Mouse (Mus musculus) layer of hippocampus, adult 11-12 months (tissue): ENCODE data around the gene Ube3b.

Source experiments
- DNase-seq: peaks from one replicate; pipeline ENCODE4 v3.0.0; 2022; ENCODE audit warnings: low spot score

The Ube3b gene

DNA sequence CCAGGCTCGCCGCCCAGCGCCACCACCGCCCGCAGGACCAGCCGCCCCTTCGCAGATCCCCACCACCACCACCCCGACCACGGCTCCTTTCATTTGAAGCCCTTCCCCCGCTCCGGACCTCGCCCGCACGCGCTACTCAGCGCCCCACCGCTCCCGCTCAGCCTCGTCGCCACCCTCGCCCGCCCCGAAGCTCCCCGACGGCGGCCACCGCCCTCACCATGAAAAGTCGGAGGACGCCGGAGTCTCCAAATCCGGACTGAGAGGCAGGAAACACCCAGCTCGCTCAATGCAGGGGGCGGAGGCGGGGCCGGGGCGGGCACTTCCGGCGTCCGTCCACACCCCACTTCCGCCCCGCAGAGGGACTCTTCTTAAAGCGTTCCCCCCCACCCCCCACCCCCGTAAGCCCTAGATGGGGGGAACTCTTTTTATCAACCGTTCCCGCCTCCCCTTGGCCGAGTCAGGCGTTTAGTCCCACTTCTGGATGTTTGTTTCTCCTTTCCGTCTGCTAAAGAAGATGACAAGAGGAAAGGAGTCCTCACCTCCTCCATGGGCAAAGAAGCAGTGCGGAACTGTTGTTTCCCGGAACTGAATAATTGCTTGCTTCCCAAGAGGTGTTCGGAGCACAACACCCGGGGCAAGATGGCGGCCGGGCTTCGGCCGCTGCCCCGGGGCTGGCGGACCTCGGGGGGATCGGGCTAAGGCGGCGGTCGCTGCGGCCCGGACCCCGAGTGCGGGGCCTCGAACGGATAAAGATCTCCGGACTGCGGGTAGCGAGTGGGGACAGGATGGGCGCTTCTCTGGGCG is at the start of gene Ube3b, which contains the start of gene Kctd10:
Gene Ube3b (plus strand): TSS at position 399 of the 804 bp plus-strand sequence.
Gene Kctd10 (minus strand): TSS at position 300 of the 804 bp plus-strand sequence.
- DNase-seq = peak; percentile 83

DNA sequence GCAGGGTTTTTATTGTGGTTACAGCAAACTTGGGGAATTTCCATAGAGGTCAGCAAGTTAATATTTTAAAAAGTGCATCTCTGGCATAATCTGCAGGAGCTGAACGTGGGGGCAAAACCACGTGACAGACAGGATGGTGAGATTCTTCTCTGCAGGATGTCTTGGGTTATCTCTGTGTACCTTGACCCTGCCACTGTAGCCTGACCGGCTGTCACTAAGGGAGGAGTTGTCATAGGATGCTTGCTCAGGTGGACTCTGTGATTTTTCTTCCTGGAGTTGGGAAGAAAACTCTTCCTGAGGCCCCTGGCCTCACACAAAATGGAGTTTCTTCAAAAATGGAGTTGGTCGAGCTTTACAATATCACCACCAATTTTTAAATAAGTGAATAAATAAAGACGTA is 37.4 kb upstream of the Ube3b start:
- DNase-seq = no peak

DNA sequence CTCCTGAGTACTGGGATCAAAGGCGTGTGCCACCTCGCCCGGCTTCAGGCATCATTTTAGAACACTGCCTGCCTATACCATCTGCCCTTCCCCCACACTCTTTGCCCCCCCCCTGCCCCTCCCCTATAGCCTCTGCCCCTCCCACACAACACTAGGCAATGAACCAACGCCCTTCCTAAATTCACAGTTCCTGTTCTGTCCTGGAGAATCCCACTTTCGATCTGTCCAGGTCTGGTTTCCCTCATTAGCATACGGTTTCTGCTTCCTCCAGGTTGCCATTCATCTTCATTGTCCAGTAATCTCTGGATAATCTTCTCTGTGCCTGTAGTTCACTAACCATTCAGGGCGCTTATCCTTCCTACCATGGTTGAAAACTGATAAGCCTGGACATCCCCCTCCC is 36.8 kb upstream of the Ube3b start:
- DNase-seq = no peak

DNA sequence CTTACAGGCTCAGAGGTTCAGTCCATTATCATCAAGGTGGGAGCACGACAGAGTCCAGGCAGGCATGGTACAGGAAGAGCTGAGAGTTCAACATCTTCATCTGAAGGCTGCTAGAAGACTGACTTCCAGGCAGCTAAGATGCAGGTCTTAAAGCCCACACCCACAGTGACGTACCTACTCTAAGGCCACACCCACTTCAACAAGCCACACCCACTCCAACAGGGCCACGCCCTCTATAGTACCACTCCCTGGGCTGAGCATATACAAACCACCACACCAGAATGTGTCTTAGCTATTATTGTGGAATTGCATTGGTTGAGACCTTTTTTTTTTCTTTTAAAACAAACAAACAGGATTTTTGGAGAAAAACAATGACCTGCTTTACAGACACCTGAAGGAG is 34.9 kb upstream of the Ube3b start:
- DNase-seq = no peak

DNA sequence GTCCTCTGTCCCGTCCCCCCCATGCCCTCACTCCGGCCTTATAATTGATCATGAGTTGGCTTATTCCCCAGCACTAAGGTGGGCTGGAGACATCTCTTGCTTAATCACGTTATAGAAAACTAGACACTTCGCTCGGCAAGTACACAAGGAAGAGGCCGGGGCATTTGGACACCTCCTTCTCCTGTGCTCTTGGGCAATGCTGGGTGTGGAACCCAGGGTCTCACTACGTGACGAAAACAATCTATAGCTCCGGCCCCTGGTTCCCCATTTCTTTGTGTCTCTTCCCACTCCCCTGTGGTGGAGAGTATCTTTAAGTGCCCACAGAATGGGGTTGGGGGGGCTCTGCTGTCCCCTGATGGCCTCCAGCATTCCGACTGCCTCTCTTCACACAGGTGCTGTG is 33.4 kb upstream of the Ube3b start:
- DNase-seq = no peak

DNA sequence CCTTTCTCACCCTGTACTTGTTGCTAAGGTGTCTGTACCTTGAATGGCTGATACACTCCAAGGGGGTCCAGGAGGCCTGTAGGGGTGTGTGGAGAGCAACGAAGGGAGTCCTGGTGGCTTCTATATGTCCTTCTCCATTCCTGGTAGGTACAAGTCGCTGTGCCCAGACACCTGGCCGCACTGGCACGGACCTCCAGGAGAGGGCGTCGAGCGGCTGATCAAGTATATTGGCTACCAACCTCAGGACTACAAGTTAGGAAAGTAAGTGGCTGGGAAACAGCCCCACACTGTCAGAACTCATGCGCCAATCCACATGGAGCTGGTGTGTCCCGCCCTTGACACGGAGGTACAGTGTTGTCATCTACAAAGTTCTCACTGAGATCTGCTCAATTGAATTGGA is 28.9 kb upstream of the Ube3b start:
- no peak for DNase-seq

DNA sequence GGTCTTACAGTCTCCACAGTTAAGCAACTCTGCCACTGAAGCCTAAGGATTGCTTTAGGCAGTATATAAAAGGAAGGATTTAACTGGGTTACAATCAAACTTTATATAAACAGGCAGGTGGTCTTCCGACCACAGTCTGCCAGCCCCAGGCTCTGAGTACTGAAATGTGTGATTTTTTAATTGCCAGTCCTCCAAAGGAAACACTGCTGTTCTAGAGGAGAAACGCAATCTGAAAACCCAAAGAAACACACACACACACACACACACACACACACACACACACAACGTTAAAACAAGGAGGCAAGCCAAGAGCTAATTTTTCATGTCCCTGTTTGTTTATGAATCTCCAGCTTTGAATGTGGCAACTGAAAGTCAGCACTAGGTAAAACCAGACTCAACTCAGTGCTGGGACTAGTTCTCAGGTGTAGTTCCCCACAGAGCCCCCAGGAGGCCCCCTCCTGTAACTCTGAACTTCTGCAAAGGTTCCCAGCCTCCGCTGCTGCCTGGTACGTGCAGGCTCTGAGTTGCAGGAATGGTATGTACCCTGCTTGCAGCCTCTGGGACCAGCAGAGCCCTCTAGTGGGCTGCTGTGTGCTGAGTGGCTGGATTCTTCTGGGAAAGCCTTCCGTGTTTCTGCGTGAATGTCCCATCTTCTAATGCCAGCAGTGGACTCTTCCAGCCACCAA is 24.0 kb upstream of the Ube3b start:
- peak; percentile 77 for DNase-seq

DNA sequence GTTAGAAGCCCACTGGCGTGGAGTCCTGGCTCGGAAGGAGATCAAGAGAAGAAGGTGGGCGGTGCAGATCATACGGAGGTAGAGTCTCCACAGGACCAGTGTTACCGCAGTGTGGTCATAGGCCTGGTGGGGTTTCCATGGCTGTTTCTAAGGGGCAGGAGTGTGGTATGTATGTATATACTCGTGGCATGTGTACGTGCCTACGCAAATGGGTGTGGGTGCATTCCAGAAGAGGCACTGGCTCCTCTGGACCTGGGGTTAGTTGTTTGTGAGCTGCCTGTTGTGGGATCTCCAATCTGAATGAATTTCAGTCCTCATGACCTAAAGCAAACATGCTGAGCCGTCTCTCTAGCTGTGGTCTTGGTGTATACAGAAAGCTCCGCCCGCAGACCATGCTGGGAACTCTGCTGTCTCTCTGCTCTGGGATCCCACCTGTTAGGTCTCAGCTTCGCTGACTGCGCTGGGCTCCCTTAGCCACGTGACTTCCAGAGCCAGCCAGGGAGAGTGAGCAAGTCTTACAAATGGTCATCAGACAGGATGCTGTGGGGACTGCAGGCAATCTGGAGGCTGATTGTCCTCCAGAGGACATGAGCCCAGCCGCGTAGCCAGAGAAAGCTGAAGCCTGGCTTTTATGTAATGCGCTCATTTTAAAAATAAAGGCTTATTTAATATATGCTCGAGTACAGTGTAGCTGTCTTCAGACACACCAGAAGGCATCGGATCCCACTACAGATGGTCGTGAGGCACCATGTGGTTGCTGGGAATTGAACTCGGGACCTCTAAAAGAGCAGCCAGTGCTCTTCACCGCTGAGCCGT is 23.3 kb upstream of the Ube3b start:
- peak; percentile 58 for DNase-seq

DNA sequence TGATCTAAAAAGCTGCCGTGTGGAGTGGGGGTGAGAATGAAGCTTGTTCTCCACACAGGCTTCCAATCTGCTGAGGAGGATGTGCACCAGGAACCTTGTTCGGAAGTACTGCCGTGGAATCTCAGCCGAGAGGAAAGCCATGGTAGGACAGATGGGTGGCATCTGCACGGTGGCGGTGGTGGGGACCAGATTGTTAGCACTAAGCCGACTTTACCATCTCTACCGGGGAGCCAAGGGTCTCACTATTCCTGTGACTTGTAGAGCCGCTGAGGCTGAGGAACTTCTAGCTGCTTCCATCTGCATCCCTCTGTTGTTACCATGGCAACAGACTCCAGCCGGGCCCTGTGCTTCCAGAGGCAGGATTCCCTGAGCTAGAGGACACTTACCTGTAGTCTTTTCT is 21.6 kb upstream of the Ube3b start:
- DNase-seq = peak; percentile 62

DNA sequence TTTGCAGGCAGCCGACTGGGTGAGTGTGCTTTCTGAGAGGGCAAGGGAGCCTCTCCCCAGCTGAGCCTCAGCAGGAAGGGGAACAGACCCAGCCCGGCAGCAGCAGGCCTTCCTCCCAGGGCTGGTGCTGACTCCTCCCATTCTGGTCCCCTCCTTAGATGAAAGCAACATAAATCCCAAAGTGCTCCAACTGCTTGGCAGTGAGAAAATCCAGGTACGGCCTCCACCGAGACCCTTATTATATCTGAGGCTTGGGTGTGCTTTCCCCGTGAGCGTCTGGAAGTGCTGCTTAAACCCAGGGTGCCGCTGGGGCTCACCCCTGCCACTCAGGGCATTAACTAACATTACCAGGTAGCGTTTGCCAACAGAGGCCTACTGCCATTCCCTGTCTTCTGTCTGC is 20.8 kb upstream of the Ube3b start:
- DNase-seq = no peak

DNA sequence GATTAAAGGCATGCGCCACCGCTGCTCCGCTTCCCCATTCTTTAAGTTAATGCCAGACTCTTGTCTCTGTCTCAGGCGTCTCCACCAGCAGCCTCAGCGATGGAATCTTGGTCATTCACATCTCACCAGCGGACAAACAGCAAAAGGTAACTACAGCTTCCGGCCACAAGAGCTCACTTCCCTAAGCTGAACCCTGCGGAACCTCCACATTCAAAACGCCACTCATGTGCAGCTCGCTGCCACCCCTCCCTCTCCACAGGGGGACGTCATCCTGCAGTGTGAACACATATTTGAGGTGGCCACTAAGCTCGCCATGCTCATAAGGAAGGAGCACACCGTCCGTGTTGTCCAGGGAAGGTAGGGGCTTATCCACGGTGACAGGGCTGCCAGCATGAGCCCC is 19.4 kb upstream of the Ube3b start:
- DNase-seq = no peak

DNA sequence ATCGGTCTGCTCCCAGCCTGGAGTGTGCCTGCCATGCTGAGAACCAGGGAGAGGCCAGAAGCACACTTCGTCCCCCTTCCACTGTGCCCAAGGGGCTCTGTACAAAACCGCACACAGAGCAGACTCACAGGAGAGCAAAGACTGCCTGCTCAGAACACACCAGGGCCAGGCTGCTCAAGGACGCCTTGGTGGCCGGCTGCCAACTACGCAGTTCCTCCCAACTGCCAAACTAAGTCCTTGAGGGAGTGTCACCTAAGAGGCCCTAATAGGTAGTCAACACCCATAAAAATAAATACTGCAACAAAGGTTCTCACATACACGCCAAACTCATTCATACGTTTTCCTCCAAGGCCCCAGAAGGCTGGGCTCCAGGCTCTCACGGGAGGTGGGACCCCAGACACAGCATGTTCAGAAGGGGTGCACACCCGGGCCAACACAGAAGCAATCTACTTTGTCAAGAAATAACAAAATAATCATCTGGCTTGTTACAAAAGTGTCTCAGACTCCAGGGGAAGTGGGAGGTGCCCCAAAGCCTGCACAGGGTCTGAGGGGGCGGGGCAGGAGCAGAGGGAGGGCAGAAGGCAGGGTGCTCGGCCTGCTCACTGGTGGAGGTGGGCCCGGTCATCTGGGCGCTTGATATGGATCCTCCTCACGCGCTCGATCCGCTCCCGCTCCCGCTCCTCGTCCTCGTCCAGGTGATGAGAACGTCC is 15.2 kb upstream of the Ube3b start:
- no peak for DNase-seq

DNA sequence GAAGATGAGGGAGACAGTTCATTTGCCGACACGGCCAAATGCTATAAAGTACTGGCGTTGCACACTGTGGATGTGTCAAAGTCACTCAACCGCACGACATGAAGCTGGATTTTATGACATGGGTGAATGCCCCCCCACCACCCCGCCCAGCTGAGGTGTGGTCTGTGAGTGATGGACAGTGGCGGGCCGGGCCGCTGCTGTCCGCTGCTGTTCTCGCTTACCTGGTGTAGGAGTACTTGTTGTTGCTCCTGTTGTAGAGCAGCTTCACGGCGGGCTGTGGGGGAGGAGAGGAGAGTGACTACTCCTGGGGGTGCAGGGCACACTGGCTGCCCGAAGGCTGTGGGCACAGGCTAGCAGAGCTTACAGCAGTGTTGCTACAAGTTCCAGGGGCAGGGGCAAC is 12.3 kb upstream of the Ube3b start:
- no peak for DNase-seq

DNA sequence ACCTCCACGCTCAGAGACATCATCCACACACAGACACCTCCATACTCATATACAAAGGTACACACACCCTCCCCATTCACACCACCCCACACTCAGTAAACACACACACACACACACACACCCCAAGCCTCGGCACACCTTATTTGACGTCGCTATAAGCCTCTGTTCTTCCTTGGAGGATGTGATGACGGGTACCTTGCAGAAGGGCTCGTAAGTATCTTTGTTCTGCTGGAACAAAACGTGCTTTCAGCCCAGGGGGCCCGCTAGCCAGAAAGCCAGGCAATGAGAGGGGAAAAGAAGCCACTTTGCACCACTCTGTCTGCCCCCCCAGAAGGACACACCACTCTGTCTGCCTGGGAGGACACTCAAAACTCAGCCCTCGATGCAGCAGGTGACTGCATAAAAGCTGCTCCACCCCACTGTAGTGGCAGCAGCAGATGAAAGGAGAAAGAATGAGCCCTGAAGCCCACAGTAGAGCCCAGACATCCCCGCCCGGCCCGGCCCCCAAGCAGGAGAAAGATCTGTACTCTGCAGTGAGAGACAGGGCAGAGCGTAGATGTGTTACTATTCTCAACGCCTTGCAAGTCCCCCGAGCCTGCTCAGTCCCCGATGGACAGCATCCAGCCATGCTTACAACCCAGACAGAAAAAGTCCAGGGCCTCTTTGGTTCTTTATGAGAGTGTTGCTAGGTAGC is 11.5 kb upstream of the Ube3b start:
- DNase-seq = no peak

DNA sequence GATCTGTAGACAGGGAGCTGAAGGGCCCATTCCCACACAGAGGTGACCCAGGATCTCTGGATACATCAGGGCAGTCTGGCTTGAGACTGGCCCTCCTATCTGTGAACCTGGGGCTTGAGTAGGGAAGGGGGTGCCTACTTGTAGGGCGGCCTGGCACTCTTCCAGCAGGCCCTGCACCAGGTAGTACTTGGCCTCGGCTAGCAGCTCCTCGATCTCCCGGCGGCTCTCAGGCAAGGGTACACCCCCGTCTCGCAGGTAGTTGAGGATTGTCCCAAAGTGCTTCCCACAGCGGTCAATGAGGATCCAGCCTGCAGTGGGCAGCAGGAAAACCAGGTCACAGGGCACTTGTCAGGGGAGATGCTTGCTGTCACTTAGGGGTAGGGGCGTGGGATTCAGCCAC is 10.5 kb upstream of the Ube3b start:
- DNase-seq = no peak

DNA sequence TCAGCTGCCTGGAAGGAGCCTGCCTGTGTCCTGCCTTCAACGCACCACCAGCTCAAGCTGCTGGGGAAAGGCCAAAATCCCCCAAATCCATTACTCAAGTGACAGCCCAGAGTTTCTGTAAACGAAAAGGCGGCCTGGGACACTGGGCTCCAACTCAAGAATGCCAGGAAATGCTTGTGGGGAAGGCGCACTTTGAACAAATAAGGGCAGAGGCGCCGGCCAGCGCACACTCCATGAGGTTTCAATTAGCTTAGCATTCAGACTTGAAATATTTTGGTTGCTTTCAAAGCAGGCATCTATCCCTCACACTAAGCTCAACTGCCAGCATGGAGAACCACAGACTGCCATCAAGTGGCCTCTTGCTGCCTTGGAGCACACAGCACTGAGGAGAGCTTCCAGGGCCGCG is 10.0 kb upstream of the Ube3b start:
- no peak for DNase-seq

DNA sequence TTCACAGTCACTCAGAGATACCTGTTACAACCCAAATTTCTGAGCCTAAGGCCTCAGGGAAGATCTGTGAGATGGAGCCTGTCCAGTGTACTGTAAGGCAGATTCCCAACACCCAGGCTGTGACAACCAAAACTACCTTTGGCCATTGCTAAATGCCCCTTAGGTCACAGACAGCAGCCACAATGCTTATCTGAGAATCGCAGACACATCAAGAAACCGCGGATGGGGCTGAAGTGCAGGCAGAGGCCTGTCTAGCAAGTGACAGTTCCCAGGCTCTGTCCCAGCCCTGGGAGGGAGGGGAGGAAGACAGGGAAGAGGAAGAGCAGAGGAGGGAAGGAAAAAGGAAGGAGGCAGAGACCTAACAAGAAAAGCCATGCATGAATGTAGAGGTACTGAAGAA is 9.1 kb upstream of the Ube3b start:
- no peak for DNase-seq

DNA sequence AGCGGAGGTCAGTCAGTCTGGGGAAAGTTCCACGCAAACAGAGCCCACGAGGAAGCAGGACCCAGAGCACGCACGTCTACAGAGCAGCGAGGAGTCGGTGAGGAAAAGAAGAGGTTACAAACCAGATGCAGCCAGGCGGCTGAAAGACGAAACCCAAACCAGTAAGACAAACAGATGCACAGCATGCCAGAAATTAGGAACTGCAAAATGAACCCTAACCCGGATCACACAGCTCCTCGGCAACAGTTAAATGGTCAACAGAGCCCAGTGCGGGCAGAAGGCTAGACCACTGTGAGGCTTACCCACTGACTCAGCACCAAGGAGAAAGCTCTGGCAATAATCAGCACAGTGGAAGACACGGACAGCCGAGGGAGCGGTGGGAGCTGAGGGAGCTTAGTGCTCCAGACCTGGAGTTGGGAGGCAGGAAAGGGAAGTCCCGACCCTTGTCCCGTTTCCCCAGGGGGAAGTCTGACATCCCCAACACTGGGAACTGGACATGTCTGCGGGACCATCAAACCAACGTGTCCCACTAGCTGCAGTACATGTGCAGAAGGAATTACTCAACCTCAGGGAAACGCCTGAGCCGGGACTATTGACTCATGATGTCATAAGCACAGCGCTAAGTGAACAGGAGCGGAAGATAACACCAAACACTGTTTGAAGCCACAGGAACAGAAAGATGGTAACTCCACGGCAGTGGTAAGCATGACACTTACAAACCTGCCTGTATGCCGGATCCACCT is 8.5 kb upstream of the Ube3b start:
- DNase-seq = no peak

DNA sequence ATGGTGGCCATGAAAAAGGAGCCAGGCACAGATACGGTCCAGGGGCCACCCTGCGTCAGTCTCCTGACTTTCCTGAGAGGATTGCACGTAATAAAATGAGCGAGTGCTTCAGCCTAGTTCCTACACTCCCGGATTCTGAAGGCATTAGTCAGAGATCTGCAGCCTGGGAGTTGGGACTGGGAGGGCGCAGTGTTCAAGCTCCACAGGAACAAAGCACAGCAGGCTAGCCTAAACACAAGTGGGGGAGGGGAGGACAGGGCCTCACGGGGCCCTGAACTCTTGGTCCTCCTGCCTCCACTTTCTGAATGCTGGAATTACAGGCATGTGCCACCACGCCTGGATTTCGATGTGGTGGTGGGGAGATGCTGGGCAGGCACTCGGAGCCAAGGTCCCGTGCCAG is 7.8 kb upstream of the Ube3b start:
- no peak for DNase-seq

DNA sequence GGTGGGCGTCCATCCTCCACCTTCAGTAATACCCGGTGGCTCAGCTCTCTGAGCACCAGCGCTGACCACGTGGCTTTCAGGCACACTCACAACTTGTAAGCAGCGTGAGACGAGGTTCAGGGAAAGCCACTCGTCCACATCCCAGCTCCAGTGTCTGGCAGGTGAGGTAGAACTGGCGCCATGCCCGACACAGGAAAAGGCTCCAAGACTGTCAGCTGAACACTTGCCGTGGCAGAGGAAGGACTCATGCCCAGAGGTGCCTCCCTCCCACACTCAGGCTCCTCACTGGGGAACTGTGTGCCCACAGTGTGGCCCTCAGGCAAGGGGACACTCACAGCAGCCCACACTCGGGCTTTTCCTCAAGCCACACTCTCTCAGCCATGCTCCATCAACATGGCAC is 7.2 kb upstream of the Ube3b start:
- DNase-seq = no peak

DNA sequence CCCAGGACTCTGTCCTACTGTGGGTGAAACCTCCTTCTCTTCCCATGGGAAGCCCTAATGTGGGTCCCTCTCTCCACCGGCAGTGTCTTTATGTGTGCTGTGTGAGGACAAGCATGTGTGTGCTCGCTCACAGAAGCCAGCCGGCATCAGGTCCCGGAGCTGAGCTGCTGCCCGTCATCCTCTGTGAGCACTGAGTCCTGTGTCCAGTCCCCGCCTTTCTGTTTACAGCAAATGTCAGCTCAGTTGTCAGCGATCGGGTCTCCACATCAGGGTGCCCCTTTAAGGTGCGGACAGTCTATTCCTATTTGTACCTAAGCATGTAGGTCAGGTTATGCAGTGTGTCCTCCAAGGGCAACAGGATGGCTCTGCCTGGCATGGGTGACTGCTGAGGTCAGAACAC is 6.8 kb upstream of the Ube3b start:
- no peak for DNase-seq
